Mouse (Mus musculus): Measurements from ENCODE around the gene Mesp2.

The Mesp2 gene

DNA sequence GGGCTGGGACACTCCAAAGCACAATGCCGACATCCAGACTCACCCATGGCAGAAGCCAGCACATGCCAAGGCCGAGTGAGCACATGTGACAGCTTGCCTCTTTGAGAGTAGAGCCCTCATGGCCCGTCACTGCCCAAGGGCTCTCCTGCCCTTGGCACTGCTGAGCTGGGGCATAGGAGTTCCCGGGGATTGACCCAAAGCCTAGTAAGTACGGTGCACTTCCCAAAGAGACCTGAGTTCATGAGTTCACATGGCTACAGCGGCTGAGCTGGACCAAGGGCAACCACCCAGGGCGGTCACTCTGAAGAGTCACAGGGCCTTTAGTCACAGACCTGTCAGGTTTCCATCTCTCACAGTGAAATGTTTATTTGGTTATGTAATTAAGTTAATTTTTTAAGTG lies 2.0 kb upstream of the Mesp2 start:
- DNase-seq: no peak

DNA sequence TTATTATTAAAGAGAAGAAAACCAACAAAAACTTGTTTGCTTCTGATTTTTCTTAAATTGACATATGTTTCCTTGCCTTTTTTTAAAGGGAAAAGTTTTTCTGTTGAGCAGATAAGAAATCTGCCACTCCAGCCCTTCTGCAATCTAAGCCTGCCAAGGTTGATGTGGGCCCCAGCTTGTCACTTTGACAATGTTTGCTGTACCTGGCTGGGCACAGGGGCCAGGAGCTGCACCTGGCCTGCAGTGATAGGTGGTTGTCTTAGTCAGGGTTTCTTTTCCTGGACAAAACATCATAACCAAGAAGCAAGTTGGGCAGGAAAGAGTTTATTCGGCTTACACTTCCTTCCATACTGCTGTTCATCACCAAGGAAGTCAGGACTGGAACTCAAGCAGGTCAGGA lies 2.9 kb downstream of the Mesp2 start:
- no peak for DNase-seq

DNA sequence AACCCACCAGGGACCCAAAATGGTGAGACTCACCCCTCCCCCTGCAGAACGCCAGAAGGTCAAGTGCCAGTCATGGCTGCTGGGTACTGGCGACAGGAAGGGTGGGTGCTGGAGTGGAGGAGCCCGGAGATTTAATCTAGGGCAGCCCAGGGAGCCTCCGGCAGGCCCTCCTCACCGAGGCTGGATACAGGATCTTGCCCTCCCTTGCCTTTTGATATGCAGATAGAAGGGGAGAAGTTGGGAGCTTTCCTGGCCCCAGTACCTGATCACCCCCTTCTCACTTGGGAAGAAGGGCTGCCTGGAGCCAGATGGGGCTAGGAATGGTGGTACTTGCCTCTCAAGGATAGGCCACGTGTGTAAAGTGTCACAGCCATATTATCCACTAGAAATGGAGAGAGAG lies 7.8 kb downstream of the Mesp2 start:
- no peak for DNase-seq

DNA sequence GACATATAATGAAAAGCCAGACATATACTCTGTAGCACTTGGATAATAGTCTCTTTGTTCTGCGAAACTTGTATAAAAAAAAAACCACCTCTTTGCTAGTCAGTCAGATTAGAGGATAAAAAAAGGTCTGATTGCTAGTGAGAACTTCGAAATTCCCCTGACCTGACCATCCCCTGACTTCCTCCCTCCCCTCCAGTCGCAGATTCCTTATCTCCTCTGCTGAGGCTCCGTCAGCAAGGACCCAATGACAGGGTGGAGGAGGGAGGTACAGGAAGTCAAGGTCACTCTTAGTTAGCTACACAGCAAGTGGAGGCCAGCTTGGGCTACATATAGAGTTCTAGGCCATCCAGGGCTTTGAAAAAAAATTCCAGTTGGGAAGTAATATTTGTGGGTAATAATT lies 9.0 kb downstream of the Mesp2 start:
- DNase-seq: no peak

DNA sequence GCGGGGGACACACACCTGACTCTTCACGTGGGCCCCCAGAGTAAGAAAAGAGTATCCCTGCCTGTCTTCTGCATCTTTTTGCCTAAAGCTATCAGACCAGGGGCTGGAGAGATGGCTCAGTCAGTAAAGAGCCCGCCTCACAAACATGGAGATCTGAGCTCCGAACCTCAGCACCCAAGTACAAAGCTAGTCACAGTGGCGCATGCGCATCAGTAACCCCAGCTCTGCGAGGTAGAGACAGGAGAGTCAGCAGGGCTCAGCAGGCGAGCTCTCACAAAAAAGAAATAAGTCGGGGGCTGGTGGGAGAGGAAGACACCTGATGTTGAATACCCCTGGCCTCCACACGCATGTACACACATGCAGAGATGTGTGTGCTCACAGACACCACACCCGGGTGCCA lies 9.5 kb downstream of the Mesp2 start:
- no peak for DNase-seq

DNA sequence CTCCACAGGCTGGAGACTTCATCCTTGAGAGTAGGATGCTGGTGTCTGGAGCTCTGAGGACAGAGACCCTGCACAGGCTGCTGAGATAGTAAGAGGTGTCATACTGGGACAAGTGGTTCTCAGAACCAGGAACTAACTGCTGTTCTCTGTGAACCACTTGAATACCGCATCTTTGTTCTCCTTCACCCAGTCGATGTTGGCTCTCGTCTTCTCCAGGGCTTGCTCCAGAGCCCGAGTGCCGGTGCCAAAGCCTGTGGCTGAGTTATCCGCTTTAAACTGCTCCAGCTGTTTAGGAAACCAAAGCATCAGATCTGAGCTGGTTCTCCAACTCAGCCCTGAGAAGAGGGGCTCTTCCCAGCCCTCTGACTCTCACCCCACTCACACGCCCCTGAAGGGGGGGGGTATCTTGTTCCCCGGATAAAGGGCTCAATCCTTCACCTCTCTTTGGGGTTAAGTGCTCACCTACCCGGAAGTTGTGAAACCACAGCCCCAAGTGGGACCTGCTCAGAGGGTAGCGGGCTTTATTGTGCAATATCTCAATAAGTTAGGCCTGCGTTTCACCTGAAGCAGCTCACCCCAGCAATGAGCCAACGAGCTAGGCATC lies 11.7 kb downstream of the Mesp2 start:
- no peak for DNase-seq

DNA sequence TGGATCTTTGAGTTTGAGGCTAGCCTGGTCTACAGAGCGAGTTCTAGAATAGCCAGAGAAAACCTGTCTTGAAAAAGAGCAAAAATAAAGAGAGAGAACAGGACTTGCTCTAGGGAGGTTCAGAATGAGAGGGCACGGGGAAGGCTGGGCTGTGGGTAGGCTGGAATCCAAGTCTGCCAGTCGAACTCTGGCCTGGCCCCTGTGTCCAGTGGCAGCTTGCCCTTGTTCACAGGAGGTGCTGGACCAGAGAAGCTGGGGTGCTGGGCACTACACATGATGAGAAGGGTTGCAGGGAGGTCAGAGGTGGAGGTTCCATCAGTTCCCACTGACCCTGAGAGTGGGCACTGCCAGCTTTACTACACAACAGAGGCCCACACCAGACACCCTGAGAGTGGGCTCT lies 17.8 kb downstream of the Mesp2 start:
- peak; percentile 67 for DNase-seq

DNA sequence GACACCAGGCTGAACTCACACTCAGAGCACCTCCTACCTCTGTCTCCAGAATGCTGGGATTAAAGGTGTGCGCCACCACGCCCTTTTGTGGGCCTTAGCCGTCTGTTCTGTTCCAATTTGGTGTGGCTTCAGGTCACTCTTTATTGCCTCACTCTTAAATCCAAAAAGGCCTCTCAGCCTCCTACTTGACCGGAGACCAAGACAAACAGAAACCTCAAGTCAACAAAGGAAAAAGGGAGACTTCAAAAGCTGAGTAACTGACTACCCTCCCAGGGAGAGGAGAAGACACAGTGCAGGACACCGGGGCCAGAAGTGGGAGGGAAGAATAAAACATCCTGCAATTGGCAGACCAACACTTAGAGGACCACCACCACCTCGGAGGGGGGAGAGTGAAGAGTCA lies 20.6 kb downstream of the Mesp2 start:
- no peak for DNase-seq

DNA sequence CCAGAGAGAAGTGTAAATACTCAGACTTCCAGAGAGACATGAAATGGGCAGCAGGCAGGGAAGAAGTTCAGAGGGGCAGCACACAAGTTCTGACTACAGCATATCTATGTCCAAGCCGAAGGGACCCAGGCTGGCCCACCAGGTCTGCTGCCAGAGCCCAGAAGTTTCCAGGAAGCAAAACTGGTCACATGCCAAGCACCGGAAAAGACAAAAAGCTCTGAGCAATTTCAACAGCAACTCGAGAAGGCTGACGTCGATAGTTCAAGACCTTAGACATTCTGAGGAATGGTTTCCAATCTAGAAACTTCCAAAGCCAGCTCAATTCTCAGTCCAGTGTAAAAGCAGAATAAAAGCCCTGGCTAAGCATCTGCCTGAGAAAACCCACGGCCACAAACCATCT lies 21.1 kb downstream of the Mesp2 start:
- DNase-seq: peak; percentile 65

DNA sequence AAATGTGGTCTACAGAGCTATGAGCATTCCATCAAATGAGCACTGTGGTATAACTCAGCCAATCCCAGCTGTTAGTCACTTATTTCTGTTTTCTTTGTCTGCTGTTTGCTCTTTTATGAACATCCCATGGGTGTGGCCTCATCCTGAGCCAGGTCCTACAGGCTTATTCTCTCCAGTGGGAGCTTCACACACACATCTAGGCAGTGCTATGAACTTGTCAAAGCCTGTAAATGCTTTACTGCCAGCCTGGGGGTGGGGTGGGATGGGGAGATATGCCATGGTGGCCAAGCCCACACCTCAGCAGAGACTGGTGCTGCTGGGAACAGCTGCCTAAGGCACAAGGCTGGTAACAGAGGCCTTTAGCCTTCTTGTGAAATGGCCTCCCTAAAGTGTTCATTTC lies 22.5 kb downstream of the Mesp2 start:
- DNase-seq: no peak

DNA sequence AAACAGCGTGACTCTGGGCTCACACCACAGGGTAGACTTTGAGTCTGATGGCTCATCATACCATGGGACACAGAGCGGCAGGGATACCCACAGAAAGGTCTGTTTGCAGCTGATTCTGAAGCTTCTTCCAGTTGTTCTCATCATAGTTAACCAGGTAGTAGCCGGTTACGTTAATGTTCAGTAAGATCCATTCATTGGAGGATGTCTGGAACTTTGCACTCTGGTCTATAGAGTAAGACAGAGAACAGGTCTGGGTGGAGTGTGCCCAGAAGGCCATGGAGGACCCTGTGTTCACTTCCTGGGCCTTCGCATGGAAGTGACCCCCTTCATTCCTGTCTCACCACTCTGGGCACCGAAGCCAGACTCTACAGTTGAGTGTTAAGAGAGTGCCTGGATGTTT lies 24.7 kb downstream of the Mesp2 start:
- no peak for DNase-seq

DNA sequence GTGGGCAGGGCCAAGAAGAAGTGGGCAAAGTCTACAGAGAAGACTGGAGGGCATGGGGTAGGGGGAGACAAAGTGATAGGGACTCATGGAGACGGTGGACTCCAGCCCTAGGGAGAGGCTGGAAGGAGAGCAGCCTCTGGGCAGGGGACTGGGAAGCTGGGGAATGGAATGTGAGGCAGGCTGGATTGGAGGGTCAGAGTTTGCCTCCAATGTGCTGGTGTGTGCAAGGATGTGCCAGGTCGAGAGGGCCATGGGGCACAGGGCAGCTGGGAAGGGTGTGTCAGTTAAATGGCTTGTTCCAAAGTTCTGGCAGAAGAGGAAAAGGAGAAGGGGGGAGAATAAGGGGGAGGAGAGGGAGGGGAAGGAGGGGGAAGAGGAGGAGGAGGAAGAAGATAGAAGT lies 26.7 kb downstream of the Mesp2 start:
- peak; percentile 77 for DNase-seq

DNA sequence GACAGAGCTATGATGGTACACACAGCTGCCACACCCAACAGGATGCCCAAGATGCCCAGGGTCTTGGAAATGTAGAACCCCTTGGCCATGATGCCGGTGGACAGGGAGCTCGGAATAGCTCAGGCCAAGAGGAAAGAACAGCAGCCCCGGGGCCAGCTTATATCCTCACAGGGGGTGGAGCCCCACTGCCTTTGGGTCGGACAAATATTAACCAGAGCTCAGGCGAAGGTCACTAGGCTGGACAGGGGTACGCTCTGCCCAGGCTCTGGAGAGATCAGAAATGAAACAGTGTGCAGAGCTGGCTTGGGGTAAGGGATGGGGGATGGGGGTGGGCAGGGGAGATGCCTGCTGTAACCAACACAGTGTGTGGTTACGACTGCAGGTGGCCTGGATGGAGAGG lies 31.6 kb downstream of the Mesp2 start:
- DNase-seq: peak; percentile 85

DNA sequence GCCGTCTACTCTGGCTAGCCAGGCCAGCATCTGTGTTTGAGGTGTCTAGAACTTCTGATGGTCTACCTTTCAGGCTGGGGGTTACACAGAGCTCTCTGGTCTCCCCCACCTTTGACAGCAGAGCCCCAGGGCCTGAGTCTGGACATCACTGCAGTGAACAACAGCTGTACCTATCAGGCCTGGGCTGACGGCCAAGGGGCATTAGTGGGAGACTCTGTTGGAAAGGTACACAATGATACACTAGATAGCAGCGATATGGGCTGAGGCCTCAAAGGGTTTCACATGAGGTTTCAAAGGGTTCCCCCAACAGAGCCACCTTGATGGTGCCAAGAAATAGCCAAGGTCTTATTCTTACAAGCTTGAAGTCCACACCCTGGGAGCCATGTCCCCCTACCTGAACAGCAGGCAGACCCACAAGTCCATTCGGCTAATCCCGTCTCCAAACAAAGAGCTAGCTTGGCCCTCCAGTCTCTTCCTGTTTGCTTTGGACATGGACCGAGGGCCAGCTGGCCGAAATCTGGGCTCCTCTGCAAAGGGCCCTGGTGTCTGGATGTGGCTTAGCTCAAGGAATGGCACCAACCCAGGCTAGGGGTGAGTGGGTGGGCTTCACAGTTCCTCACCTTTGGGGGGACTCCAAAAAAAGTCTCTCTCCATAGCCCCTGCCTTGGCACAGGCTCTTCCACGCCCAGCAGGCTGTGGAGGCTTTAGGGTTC lies 33.7 kb downstream of the Mesp2 start:
- DNase-seq: no peak

DNA sequence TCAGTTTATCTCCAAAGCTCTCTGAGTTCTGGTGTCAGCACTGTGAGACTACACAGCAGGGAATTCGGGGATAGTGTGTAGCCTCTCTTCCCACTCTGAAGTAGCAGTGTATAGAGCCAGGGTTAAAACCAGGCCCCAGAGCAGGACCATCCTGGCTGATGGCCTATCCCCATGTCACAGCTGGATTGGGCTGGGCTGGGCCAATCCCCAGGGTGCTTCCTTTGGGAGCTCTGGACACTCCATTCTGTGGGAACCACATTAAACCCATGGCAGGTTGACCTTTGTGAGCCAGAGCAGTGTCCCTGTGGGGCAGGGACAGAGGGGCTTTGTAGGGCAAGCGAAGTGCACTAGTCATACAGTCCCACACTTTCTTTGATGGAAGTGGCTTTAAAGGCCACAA lies 35.8 kb downstream of the Mesp2 start:
- no peak for DNase-seq

DNA sequence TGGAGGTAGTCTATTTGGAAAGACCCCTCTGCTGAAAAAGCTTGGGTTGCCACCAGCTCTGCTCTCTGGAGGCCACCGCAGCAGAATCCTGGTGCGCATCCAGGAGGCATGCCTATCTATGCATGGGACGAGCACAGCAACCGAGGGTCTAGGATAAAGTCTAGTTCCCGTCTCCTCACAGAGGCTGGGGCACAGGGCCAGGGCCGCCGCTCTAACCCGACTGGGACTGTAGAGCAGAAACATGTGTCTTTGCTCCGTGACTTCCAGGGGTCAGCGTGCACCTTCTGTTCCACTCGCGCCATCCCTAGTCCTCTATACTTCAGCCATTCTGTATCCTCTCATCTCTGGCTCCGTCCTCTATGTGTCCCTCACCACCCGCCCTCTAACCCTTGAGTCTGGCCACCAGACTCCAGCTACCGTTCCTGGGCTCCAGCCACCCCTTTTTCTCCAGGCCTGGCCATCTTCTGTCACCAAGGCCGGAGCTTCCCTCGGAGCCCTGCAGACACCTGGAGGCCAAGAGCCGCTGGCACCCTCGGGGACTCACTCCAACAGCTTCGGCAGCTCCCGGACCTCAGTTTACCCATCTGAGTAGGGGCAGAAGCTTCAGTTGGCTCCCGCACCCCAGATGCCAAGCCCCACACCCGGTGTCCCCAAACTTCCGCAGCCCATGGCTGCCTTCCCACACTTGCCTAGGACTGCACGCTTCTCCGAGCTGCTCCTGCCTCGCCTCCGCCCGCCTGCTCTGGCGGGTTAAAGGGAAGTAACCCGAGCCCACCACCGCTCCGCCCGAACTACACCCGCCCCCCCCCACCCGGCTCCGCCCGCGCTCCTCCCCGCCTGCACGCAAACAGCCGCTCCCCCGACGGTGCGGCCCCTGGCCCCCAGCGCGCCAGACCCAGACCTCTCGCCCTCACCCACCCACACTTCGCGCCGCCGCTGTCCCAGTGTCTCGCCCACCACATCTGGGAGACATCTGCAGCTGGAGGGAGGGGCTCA lies 37.2 kb downstream of the Mesp2 start:
- peak; percentile 55 for DNase-seq

DNA sequence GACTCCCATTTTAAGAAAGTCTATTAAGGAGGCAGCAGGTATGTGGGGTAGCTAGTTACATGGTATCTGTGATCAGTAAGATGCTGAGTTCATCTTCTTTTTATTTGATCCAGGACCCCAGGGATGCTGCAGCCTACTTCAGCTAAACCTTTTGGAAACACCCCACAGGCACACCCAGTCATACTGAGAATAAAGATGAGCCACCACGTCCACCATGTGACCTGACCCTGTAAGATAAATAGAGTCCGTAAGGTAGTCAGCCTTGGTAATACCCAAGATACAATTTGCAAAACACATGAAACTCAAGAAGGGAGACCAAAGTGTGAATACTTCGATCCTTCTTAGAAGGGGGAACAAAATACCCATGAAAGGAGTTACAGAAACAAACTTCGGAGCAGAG lies 45.8 kb downstream of the Mesp2 start:
- DNase-seq: no peak

DNA sequence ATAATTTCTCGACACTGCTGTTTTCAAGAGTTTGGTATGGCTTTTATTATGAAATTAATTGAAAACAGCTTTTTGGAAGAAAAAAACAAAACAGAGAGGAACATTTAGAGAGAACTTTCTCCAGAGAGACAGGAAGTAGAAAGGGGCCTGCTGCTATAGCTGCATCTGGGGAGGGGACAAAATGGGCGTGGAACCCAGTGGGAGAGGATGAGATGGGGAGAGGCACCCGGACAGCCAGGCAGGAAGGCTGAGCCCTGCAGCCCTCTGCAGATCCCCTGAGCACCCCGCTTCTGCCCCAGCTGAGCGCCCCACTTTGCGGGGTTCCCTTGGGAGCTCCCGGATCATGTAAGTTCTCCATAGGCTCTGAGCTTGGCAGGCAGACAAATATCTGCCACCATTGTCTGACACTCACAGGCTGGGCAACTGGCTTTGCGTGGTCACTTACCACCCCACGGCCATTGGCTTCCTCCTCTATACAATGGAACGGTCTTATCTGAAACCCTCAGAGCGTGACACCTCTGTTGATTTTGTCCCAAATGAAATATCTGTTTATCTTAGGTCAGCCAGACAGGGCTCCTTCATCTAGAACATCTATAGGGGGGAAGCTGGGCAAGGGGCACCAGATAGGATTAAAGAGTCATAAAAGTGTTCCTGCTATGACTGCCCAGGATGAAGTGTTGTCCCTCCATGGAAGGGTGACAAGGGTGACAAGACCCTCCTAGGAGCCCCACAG lies 47.8 kb downstream of the Mesp2 start:
- no peak for DNase-seq

DNA sequence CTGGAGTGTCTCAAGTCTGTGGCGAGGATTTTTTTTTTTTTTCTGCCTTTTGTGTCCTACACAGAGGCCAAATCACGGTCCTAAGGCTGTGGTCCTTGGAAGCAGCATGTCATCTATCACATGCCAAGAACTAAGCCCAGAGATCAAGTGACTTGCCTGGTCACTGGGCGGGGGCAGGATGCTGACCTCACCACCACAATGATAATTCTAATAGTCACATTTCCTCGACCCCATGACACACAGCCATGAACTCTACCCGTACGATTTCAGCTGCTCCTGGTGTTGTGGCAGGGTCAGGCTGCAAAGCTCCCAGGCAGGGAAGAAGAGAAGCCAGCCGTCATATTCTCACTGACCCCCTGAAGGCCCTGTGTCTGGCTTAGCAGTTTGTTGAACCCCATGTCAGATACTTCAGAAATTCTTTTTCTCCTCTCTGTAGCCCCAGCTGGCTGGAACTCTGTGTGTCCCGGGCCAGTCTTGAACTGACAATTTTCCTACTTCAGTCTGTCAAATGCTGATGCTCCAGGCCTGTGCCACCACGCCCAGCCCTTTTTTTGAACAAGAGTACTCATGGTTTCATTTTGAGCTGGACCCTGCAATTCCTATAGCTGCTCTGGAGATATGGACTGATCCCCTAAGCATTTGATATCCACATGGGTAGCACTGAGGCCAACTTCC lies 48.6 kb downstream of the Mesp2 start:
- DNase-seq: no peak

DNA sequence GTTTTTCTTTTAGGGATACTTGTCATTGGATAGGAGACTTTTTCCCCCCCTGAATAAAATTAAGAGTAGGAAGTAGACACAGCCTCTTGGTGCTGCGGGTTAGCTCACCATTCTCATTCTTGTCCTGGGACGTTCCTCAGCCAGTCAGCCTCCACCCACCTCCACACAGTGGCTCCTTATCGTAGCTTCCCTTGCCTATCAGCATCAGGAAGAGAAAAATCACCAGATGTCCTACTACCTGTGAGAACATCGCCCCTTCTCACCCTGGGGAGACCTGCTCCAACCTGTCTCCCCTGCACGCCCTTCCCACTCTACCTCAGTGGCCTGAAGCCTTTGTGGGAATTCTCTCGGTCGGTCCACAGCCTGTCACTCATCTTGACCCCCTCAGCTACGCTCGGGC lies 50.3 kb downstream of the Mesp2 start, which contains the start of gene Anpep:
Gene Anpep (minus strand): TSS at position 249 of the 400 bp plus-strand sequence.
- no peak for DNase-seq

DNA sequence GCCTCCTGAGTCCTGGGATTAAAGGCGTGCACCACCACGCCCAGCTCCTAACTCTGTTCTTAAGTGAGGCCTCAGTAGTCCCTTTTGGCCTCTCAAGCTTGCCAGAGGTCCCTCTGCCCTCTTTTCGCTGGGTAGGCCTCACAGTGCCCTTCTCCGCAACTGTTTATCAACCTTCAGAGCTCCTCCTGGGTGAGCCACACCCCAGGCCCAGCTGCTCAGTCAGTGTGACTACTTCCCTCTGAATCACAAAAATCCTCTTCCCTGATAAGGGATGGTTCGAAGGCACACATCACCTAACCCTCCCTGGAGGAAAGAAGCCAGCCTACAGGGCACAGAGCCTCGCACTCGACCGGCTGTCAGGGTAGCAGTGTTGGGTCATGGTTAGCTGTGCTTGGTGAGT lies 51.3 kb downstream of the Mesp2 start:
- no peak for DNase-seq

Measured in kidney, postnatal 14 days (tissue).